Mouse (Mus musculus) left cerebral cortex, postnatal 10 days (tissue): Measurements from ENCODE around the gene Dock9. TPM values are rescaled to one million over a fixed set of nuclear protein-coding genes. Genes with fewer than 3 reads are reported as not detected.

Experiments
- DNase-seq, 2 experiments: peaks; one replicate each; pipeline ENCODE4 v3.0.0; 2021 to 2022; ENCODE audit warnings: low spot score in 2 of 2, mixed read lengths in 1 of 2; ENCODE audit errors: extremely low spot score in 1 of 2
- intact Hi-C: fragments of 180-260 bp; cut with DNase I; formaldehyde crosslinking; loops from one replicate; pipeline ENCODE4 v1.15.1; 2025
- total RNA-seq, 2 experiments: library from RNA; stranded (reverse); gene quantifications; 2 replicates each; pipeline ENCODE4 v1.2.3; 2021

The Dock9 gene
- total RNA-seq, 2 experiments from 2014 or later = 181 to 185 TPM

DNA sequence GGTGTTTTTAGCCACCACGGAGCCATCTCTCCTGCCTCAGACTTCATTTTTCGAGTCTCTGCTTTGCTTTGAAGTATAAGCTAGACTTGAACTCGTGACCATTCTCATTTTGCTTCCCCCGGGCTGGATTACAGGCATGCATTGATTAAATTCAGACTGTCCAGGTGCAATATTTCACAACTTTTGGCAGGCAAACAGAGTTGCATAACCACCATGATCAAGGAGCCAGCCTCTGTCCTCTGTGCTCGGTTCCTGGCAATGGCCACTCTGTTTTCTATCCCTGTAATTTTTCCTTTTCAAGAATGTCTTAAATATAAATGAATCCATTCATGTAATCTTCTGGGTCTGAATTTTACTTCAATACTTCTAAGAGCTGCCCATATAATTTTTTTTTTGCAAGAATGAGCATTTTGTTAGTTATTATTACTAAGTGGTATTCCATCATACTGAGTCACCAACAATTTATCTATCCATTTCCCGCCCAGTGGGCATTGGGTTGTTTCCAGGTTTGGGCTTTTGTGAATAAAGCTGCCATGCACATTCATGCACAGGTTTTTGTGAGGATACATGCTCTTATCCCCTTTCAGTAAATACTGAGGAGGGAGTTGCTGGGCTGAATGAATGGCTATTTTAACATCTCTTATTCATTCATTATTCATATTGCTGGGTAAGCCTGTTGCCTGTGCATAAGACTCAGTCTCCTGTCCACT lies 183.0 kb downstream of the Dock9 start:
- no peak for DNase-seq
- intact Hi-C loops = loop anchor here (10.0 kb wide), 1 partner anchor 120 kb away; no protein-coding TSS in a partner anchor

DNA sequence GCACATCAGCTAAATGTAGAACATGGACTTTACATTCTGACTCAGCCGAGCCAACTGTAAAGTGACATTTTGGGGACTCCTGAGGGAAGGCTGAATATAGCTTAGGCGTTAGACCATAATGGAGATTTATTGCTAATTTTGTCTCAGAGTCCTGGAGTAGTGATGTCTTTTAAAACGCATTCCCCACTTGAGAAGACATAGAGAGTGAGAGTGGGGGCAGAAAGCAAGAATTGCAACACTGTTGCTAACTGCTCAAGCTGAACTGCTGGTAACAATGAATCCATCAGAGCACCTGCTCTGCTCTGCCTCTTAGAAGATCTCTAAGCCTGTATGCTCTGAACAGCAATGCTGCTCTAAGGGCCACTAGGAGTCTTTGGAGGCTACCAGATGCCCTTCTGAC lies 184.1 kb downstream of the Dock9 start:
- intact Hi-C loops = loop anchor here (10.0 kb wide), 1 partner anchor 121 kb away; no protein-coding TSS in a partner anchor
- DNase-seq = peak in 1 of 2 experiments; percentile 60

DNA sequence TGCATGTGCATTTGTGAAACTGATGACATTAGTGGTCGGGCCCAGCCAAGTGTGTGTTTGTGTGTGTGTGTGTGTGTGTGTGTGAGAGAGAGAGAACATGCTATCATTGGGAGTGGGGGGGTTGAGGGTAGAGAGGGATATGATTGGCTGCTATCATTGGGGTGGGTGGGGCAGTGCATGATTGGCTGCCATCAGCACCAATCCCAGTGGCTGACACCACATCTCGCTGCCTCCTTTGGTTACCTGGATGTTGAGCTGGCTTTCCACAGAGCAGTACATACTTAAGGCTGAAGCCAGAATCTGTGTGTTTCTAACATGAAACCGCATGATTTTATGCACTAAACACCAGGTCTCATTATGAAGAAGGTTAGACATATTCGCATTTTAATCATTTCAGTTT lies 184.7 kb downstream of the Dock9 start:
- no peak for DNase-seq
- intact Hi-C loops = loop anchor here (10.0 kb wide), 1 partner anchor 122 kb away; no protein-coding TSS in a partner anchor

DNA sequence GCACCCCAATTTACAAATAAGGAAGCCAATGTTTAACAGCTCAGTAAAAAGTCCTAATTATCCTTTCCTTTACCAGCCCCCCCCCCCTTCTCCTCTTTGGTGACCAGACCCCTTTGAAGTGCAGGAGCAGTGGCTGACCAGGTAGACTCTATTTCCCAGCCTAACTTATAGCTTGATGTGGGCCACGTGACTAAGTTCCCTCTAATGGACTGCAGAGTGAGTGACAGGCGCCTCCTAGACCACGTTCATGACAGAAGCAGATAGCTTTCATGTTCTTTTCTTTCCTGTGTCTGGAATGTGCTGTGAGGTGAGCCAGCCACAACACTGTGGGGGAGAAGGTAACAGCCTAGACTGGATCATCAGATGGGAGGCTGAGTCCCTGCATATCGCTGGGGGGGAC lies 186.1 kb downstream of the Dock9 start:
- DNase-seq = no peak
- intact Hi-C loops = loop anchor here (10.0 kb wide), 1 partner anchor 123 kb away; no protein-coding TSS in a partner anchor

DNA sequence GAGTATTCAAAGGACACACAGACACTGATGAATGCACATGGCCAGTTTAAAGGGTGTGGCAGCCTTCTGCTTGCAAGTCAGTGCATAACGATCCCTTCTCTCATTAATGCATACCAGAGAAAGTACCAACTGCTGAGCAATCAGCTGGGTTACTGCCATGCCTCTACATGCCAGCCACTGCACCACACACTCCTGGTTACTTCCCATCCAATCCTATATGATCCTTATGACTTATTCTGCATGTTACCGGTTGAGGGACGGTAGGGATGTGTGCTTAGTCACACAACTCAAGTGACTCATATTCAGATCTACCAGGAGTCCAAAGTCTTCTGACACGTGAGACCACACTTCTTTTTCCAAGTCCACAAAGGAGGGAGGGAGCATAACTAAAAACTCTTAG lies 186.5 kb downstream of the Dock9 start:
- intact Hi-C loops = loop anchor here (10.0 kb wide), 1 partner anchor 124 kb away; no protein-coding TSS in a partner anchor
- DNase-seq = no peak

DNA sequence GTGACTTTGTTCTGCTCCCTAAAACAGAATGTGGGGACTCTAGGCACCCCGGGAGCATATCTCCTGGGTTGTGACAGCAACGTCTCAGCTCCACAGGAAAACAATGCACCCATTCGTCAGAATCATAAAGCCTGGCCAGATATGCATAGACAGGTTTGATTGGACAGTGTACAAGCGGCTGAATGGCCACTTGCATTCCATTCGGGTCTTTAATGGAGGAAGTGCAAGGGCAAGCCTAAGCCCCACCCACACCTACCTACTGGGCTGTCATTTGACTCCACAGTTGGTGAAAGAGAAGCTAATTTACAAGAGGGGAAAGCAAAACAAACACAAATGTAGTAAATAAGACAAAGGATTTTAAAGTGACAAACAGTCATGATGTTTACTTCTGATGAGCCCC lies 189.1 kb downstream of the Dock9 start:
- no peak for DNase-seq
- intact Hi-C loops = no loop called here

DNA sequence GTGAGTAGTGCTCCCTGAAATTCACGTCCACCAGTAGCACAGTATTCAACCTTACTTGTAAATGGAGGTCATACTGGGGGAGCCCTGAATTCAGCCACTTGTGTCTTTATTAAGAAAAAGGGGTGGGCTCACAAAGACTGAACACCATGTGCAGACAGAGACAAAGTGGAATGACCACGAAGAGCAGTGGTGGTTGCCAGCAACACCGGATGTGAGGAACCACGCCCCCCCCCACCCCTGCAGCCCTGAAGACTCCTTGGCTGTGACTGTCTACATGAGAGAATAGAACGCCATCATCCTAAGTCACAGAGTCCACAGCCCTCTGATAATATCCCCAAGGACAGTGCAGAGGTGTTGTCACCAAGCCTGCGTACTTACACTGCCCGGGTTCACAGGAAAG lies 191.2 kb downstream of the Dock9 start:
- intact Hi-C loops = no loop called here
- no peak for DNase-seq

DNA sequence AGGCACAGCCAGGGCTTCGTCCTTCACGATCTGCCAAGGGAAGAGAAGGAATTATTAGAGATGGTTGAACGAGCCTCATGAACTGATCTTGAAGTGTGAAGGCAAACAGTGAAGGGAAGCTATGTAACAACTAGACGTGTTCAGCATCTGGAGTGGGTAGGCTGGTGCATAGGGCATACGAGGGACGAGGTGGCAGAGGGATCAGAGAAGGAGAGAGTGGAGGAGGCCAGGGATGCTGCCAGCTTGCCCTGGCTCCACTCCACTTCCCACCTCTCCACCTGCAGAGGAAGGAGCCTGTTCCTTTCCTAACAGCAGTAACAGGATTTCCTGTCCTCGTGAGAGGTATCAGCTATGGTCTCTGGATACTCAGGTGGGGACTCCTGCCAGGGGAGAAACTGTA lies 192.4 kb downstream of the Dock9 start:
- no peak for DNase-seq
- intact Hi-C loops = no loop called here

DNA sequence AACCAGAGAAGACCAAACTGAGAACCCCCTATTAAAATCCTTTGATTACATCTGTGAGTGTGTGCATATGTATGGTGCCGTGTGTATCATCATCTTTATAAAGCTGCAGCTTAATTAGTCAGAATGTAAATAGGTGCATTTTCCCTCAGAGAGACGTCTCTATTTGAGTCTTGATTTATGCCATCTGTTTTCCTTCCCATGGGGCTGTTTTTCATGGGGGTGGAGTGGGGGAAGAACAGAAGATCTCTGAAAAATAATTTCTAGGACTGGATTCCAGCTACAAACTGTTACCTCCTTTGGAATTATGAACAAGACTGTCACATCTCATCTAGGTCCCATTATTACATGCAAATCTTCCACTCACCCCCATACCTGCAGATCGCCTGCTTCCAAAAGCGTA lies 193.1 kb downstream of the Dock9 start:
- intact Hi-C loops = no loop called here
- DNase-seq = no peak

DNA sequence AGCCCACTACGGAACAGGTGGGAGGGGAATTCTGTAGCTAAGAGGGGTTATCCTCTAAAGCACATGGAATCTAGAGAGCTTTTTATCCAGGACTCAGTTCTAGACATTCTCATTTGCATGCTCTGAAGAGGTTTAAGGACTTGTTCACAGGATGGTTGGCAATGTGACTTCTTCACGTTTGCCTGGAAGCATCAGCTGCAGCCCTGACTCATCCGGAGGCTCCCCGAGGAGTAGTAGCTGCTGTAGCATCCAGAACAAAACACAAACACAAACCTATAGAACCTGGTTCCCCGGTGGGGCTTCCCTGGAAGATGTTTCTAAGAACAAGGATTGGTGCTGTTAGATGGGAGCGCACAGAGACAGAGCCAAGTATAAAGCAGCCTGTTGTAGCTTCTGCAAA lies 195.0 kb downstream of the Dock9 start:
- intact Hi-C loops = no loop called here
- no peak for DNase-seq

DNA sequence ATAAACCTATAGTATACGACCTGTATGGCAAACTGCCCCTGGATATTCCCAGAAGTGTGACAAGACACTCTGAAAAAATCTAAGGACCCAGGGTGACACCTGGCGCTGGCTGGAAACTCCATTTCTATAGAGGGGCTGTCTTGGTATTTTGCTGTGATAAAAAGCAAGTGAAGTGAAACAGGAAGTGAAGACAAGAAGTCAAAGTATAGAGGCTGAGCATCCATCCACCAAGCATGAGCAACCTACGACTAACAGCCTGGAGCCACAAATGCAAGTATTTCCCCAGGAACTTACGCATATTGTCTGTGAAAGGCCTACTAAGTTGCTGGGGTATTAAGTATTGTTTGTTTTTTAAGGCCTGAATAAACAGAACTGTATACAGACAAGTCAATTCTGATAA lies 197.1 kb downstream of the Dock9 start:
- intact Hi-C loops = no loop called here

DNA sequence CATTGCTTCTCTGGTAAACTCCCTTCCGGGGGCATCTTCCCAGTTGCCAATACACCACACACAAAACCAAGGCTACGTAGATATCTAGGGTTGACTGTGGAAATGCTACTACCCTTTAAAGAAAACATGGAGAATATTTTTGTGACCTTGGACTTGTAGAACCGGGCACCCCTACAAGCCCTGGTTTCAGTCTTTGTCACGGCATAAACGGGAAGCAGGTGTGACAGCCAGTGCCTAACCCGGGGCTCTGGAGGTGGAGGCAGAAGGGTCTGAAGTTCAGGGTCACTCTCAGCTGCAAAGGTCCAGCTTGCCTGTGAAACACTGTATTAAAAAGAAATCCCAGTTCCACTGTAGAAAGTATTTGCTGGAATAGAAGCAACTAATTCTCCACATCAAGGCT lies 200.6 kb downstream of the Dock9 start:
- intact Hi-C loops = no loop called here
- no peak for DNase-seq

More for the DNA sequence above, 197.1 kb downstream of the Dock9 start:
- DNase-seq = no peak

DNA sequence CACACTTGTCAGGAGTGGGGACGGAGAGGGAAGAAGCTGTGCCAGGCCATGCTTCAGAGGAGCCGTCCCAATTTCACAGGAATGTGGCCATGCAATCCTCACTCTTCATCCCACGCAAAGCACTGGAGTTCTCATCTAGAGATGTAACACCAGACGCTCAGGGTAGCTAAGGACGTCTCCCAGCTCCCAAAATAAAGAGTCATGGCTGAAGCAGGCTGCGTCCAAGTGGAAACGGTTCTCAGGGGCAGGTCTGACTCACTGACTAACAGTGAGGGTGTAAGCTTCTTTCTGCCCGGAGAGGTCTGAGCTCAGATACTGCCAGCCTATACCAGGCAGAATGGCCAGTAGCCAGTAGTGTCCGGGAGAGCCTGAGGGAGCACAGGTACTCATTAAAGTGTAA lies 201.0 kb downstream of the Dock9 start:
- intact Hi-C loops = no loop called here
- DNase-seq = no peak

DNA sequence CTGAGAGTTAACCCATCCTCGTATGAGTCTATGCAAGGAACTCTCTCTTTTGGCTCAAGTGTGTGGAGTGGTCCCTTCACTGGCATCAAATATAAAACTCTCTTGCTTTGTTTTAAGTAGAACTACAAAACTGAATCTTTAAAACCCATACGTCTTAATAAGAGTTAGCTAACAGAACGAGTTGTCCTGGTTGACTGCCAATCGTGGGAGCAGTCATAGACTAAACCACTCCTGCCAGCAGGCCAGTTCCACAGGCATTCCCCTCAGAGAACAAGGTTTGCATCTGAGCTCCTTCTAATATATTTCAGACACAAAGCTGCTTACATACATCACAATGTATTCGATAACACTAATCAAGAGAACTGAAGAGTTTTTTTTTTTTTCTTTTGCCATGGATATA lies 203.0 kb downstream of the Dock9 start:
- intact Hi-C loops = no loop called here
- no peak for DNase-seq

DNA sequence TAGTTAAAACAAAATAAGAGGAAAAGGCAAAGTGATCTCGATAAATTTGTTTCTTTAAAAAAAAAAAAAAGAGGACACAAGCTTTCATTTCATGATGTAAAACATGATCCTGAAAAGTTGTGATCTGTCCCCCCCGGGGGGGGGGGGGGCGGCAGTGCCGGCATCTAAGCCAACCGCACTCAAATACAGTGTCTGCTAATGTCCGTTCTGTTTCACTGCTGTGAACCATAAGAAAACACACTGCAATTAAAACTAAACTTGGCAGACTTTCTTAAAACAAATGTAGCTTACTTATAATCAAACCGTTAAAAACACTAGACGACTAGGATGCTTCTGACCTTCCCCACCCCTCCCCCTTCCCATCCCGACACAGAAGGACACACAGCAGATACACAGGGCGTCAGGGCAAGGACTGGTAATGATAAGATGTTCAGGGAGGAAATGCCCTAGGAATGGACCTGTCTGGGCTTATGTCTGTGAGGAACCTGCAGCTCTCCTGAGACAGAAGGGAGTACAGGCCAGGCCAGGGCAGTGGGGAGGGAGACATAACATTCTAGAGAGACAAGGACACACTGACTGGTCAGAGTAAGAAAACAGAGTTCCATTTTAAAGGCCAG lies 204.2 kb downstream of the Dock9 start:
- no peak for DNase-seq
- intact Hi-C loops = no loop called here

DNA sequence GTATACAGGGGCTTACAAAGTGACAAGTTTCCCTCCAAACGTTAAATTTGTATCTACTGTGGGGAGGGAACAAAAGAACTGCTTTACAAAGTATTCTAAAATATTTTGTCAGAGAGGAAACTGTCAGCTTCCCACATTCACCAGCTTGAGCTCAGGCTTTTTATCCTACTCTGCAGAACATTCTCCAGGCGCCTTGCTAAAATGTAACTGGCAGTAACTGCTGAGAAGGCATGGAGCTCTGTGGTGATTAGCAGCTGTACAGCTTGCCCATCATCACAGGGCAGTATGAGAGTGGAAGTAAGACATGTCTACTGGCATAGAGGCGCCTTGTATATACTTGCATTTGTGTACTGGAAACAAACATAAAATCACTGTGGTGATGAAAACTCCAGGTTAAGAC lies 204.7 kb downstream of the Dock9 start:
- no peak for DNase-seq
- intact Hi-C loops = no loop called here

DNA sequence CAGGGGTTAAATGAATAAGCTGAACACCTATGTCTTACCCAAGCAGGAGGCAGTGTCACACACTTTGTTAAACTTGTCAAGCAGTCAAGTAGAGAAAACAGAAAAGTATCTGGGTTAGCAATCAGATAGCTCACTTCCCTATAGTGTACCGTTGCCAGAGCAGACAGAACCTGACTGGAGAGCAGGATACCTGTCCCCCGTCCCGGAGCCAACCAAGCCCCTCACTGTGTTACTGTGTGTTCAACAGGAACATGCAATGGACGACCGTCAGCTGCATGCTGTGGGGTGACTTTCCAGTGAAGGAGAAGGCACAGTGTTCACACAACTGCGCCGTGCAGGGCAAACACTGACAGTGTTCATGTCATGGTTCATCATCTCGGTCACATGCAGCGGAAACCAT lies 205.3 kb downstream of the Dock9 start:
- DNase-seq = no peak
- intact Hi-C loops = no loop called here

DNA sequence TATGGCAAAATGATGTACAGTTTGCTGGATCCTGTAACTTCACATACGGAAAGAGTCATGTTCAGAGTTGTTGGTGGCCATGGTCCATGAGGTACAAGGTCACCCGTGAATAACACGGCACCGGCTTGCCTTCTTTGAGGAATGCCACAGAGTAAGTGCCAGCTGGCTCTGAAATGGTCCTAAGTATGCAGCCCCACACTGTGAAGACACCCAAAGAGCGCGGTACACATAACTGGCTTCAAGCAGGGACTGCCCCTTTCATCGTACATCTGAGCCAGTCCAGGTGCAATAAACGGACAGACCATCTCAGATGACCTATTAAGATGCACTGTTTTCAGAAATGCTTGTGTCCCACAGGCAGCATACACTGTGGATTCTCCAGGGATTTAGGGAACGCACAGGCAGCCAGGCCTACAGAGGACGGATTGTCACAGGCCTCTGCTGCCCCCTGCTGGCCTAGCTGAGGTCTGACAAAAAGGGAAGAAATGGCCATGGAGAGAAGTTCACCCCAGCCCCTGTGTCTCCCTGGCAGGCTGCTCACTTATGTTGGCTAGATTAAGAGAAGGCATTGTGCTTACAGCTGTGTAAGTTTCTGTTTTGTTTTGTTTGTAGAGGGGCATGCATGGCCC lies 208.4 kb downstream of the Dock9 start:
- intact Hi-C loops = loop anchor here (2.0 kb wide), 1 partner anchor 162 kb away; no protein-coding TSS in a partner anchor
- DNase-seq = peak in 1 of 2 experiments; percentile 85

DNA sequence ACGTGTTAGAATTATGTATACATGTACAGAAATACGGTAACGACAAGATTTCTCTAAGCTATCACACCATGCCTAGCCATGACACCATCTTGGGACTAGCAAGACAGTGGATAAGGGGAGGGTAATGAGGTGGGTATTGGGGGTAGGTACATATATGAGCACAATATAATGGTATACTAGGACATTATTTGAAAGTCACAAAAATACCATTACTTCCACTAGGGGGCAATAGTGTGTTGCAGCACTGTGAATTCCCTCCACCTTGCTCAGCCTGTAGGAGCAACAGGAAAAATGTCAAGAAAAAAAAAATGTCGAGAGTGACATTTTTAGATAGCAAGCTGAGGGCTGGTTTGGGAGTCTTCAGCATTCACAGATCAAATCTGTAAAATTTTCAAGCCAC lies 209.2 kb downstream of the Dock9 start:
- intact Hi-C loops = loop anchor here (2.0 kb wide), 1 partner anchor 162 kb away; no protein-coding TSS in a partner anchor
- no peak for DNase-seq
